Comparison of ENCODE assay signal across 8 mouse cellular contexts in genomic region chr13:63335421-63336134, GRCm38 (mm10).
DNase-seq lines count a peak whose midpoint lies in the region; ATAC-seq lines count a peak whose summit lies in the region.

No protein-coding gene starts in this region.

- H3K36me3 ChIP-seq in forebrain, embryonic 13.5 days (ENCODE audit: poor library complexity, severe bottlenecking) = no peaks in the 10 kb centered on the region
- H3K36me3 ChIP-seq in lung, embryonic 15.5 days = no peaks in the 10 kb centered on the region

- peaks cover 25% of the 10 kb centered on the region for H3K4me1 ChIP-seq in forebrain, embryonic 13.5 days
- peaks cover 15% of the 10 kb centered on the region for H3K4me1 ChIP-seq in lung, embryonic 15.5 days

- H3K4me3 ChIP-seq in forebrain, embryonic 13.5 days = no peak overlapping the region
- no peak overlapping the region for H3K4me3 ChIP-seq in lung, embryonic 15.5 days

- no peak overlapping the region for H3K4me2 ChIP-seq in forebrain, embryonic 13.5 days
- H3K4me2 ChIP-seq in lung, embryonic 15.5 days = no peak overlapping the region

- H3K9ac ChIP-seq in forebrain, embryonic 13.5 days = no peak overlapping the region
- no peak overlapping the region for H3K9ac ChIP-seq in lung, embryonic 15.5 days

- no peaks in the 10 kb centered on the region for H3K27me3 ChIP-seq in forebrain, embryonic 13.5 days
- no peaks in the 10 kb centered on the region for H3K27me3 ChIP-seq in lung, embryonic 15.5 days

- H3K9me3 ChIP-seq in forebrain, embryonic 13.5 days (replicated peaks) = no peaks in the 10 kb centered on the region
- H3K9me3 ChIP-seq in lung, embryonic 15.5 days = no peaks in the 10 kb centered on the region

- H3K27ac ChIP-seq in forebrain, embryonic 13.5 days = peak overlapping the region; percentile 45
- 0 out of 2 replicates have a peak overlapping the region, but pooled peaks have one; percentile 4 for H3K27ac ChIP-seq in lung, embryonic 15.5 days

- WGBS in forebrain, embryonic 13.5 days = 64% methylated on average over 4 of the region's 4 CpGs
- 57% methylated on average over 4 of the region's 4 CpGs for WGBS in lung, embryonic 15.5 days

- ATAC-seq in forebrain, embryonic 13.5 days = peak; percentile 23; the same call in 1 of the 2 replicates
- no peak for ATAC-seq in lung, embryonic 15.5 days (ENCODE audit: borderline replicate concordance, extremely low read depth, low FRiP score, low TSS enrichment)

- DNase-seq in heart, adult 11 months = peak; percentile 90
- no peak for DNase-seq in heart, adult 8-10 months (ENCODE audit: low spot score)
- peak; percentile 26 to 33 for DNase-seq in B cell, adult 2 months
- peak; percentile 32 for DNase-seq in adipocyte (ENCODE audit: low spot score)
- DNase-seq in thymus, postnatal 0 days (ENCODE audit: low spot score) = peak; percentile 55
- DNase-seq in urinary bladder, postnatal 36 days (ENCODE audit: low spot score in 2 of 2) = no peak

Comparison
In these comparisons a context has a peak if more than half of its experiments do, and no peak if none do; other contexts are left out.
1. DNase-seq: peak in heart, adult 11 months (single experiment), B cell, adult 2 months (2 of 2), adipocyte (single experiment) and thymus, postnatal 0 days (single experiment); none in heart, adult 8-10 months (single experiment) and urinary bladder, postnatal 36 days (0 of 2).